Mouse (Mus musculus): ENCODE results near the gene Gm11032. TPM values are rescaled to one million over a fixed set of nuclear protein-coding genes. Genes with fewer than 3 reads are reported as not detected.
A peak's percentile ranks its signal among the peaks of the same experiment; 100 is the strongest.

Gene Gm11032
- polyA plus RNA-seq, 1 experiment from 2014 or later = not detected

- Histone ChIP-seq H3K27me3 (ENCODE audit: control insufficient read depth, insufficient read depth, low read length) (no peaks in the 10 kb centered on the region), H3K9me3 (replicated peaks; ENCODE audit: control insufficient read depth, low read length) (no peaks in the 10 kb centered on the region), H3K4me2 (ENCODE audit: low read depth, low read length) (peak overlapping the region; percentile 57), H3K4me1 (ENCODE audit: control insufficient read depth, insufficient read depth, low read length) (peaks cover 10% of the 10 kb centered on the region), H3K9ac (ENCODE audit: low read length) (peak overlapping the region; percentile 43), H3K27ac (ENCODE audit: low read length) (peak overlapping the region; percentile 33; the same call in 1 of the 2 replicates), H3K4me3 (ENCODE audit: low read length) (peak overlapping the region; percentile 28), H3K36me3 (ENCODE audit: control insufficient read depth, insufficient read depth) (no peaks in the 10 kb centered on the region)
- WGBS = 31% methylated on average over 13 of the region's 13 CpGs
- ATAC-seq (replicated peaks; ENCODE audit: extremely low read depth, insufficient read depth, low FRiP score) = no peak; the same call in 1 of the 2 replicates
Measured at GRCm38 (mm10) chr11:4620501-4621108, 738 bp downstream of the Gm11032 start.

- H3K9me3 ChIP-seq (replicated peaks; ENCODE audit: control insufficient read depth, low read length) = no peaks in the 10 kb centered on the region
- H3K27me3 ChIP-seq (ENCODE audit: control insufficient read depth, insufficient read depth, low read length) = no peaks in the 10 kb centered on the region
- no peak overlapping the region for H3K4me3 ChIP-seq (ENCODE audit: low read length)
- no peak for ATAC-seq (replicated peaks; ENCODE audit: extremely low read depth, insufficient read depth, low FRiP score)
- no peaks in the 10 kb centered on the region for H3K36me3 ChIP-seq (ENCODE audit: control insufficient read depth, insufficient read depth)
- H3K4me2 ChIP-seq (ENCODE audit: low read depth, low read length) = no peak overlapping the region
- no peak overlapping the region for H3K9ac ChIP-seq (ENCODE audit: low read length)
- peaks cover 10% of the 10 kb centered on the region for H3K4me1 ChIP-seq (ENCODE audit: control insufficient read depth, insufficient read depth, low read length)
- 63% methylated on average over 4 of the region's 4 CpGs for WGBS
- no peak overlapping the region for H3K27ac ChIP-seq (ENCODE audit: low read length)
Measured at GRCm38 (mm10) chr11:4621866-4622265, 2.0 kb downstream of the Gm11032 start.

- ATAC-seq (replicated peaks; ENCODE audit: extremely low read depth, insufficient read depth, low FRiP score) = no peak
- peaks cover 10% of the 10 kb centered on the region for H3K4me1 ChIP-seq (ENCODE audit: control insufficient read depth, insufficient read depth, low read length)
- no peak overlapping the region for H3K4me2 ChIP-seq (ENCODE audit: low read depth, low read length)
- H3K9ac ChIP-seq (ENCODE audit: low read length) = no peak overlapping the region
- H3K36me3 ChIP-seq (ENCODE audit: control insufficient read depth, insufficient read depth) = no peaks in the 10 kb centered on the region
- WGBS = 72% methylated on average over 7 of the region's 7 CpGs
- no peaks in the 10 kb centered on the region for H3K27me3 ChIP-seq (ENCODE audit: control insufficient read depth, insufficient read depth, low read length)
- H3K4me3 ChIP-seq (ENCODE audit: low read length) = no peak overlapping the region
- no peak overlapping the region for H3K27ac ChIP-seq (ENCODE audit: low read length)
- no peaks in the 10 kb centered on the region for H3K9me3 ChIP-seq (replicated peaks; ENCODE audit: control insufficient read depth, low read length)
Measured at GRCm38 (mm10) chr11:4622442-4622986, 2.6 kb downstream of the Gm11032 start.

GRCm38 (mm10) chr11:4622997-4623396 lies 3.1 kb downstream of the Gm11032 start:
- no peak overlapping the region for H3K9ac ChIP-seq (ENCODE audit: low read length)
- no peak for ATAC-seq (replicated peaks; ENCODE audit: extremely low read depth, insufficient read depth, low FRiP score)
- H3K36me3 ChIP-seq (ENCODE audit: control insufficient read depth, insufficient read depth) = no peaks in the 10 kb centered on the region
- no peaks in the 10 kb centered on the region for H3K27me3 ChIP-seq (ENCODE audit: control insufficient read depth, insufficient read depth, low read length)
- 70% methylated on average over 5 of the region's 5 CpGs for WGBS
- H3K4me2 ChIP-seq (ENCODE audit: low read depth, low read length) = no peak overlapping the region
- no peak overlapping the region for H3K4me3 ChIP-seq (ENCODE audit: low read length)
- no peak overlapping the region for H3K27ac ChIP-seq (ENCODE audit: low read length)
- no peaks in the 10 kb centered on the region for H3K9me3 ChIP-seq (replicated peaks; ENCODE audit: control insufficient read depth, low read length)
- H3K4me1 ChIP-seq (ENCODE audit: control insufficient read depth, insufficient read depth, low read length) = peaks cover 10% of the 10 kb centered on the region

GRCm38 (mm10) chr11:4625931-4626330 lies 6.1 kb downstream of the Gm11032 start:
- no peak overlapping the region for H3K27ac ChIP-seq (ENCODE audit: low read length)
- H3K27me3 ChIP-seq (ENCODE audit: control insufficient read depth, insufficient read depth, low read length) = no peaks in the 10 kb centered on the region
- H3K4me3 ChIP-seq (ENCODE audit: low read length) = no peak overlapping the region
- peaks cover 10% of the 10 kb centered on the region for H3K4me1 ChIP-seq (ENCODE audit: control insufficient read depth, insufficient read depth, low read length)
- no peaks in the 10 kb centered on the region for H3K36me3 ChIP-seq (ENCODE audit: control insufficient read depth, insufficient read depth)
- no peak for ATAC-seq (replicated peaks; ENCODE audit: extremely low read depth, insufficient read depth, low FRiP score)
- no peak overlapping the region for H3K9ac ChIP-seq (ENCODE audit: low read length)
- no peaks in the 10 kb centered on the region for H3K9me3 ChIP-seq (replicated peaks; ENCODE audit: control insufficient read depth, low read length)
- 78% methylated on average over 7 of the region's 7 CpGs for WGBS
- no peak overlapping the region for H3K4me2 ChIP-seq (ENCODE audit: low read depth, low read length)

GRCm38 (mm10) chr11:4627636-4628035 lies 7.8 kb downstream of the Gm11032 start:
- no peak overlapping the region for H3K9ac ChIP-seq (ENCODE audit: low read length)
- H3K4me2 ChIP-seq (ENCODE audit: low read depth, low read length) = no peak overlapping the region
- H3K36me3 ChIP-seq (ENCODE audit: control insufficient read depth, insufficient read depth) = no peaks in the 10 kb centered on the region
- H3K4me3 ChIP-seq (ENCODE audit: low read length) = no peak overlapping the region
- ATAC-seq (replicated peaks; ENCODE audit: extremely low read depth, insufficient read depth, low FRiP score) = no peak
- WGBS = 83% methylated on average over 7 of the region's 7 CpGs
- H3K27ac ChIP-seq (ENCODE audit: low read length) = no peak overlapping the region
- H3K4me1 ChIP-seq (ENCODE audit: control insufficient read depth, insufficient read depth, low read length) = peaks cover 13% of the 10 kb centered on the region
- no peaks in the 10 kb centered on the region for H3K27me3 ChIP-seq (ENCODE audit: control insufficient read depth, insufficient read depth, low read length)
- no peaks in the 10 kb centered on the region for H3K9me3 ChIP-seq (replicated peaks; ENCODE audit: control insufficient read depth, low read length)

GRCm38 (mm10) chr11:4629861-4630280 lies 10.0 kb downstream of the Gm11032 start:
- WGBS = 14% methylated on average over 8 of the region's 8 CpGs
- Histone ChIP-seq H3K27me3 (ENCODE audit: control insufficient read depth, insufficient read depth, low read length) (no peaks in the 10 kb centered on the region), H3K27ac (ENCODE audit: low read length) (peak overlapping the region; percentile 40), H3K4me2 (ENCODE audit: low read depth, low read length) (no peak overlapping the region), H3K36me3 (ENCODE audit: control insufficient read depth, insufficient read depth) (no peaks in the 10 kb centered on the region), H3K4me3 (ENCODE audit: low read length) (no peak overlapping the region), H3K4me1 (ENCODE audit: control insufficient read depth, insufficient read depth, low read length) (peaks cover 13% of the 10 kb centered on the region), H3K9me3 (replicated peaks; ENCODE audit: control insufficient read depth, low read length) (no peaks in the 10 kb centered on the region), H3K9ac (ENCODE audit: low read length) (peak overlapping the region; percentile 0; the same call in 1 of the 2 replicates)
- peak; percentile 37; the same call in 1 of the 2 replicates for ATAC-seq (replicated peaks; ENCODE audit: extremely low read depth, insufficient read depth, low FRiP score)

- Histone ChIP-seq H3K27me3 (ENCODE audit: control insufficient read depth, insufficient read depth, low read length) (no peaks in the 10 kb centered on the region), H3K9me3 (replicated peaks; ENCODE audit: control insufficient read depth, low read length) (no peaks in the 10 kb centered on the region), H3K4me1 (ENCODE audit: control insufficient read depth, insufficient read depth, low read length) (peaks cover 19% of the 10 kb centered on the region), H3K4me2 (ENCODE audit: low read depth, low read length) (no peak overlapping the region), H3K4me3 (ENCODE audit: low read length) (no peak overlapping the region), H3K9ac (ENCODE audit: low read length) (no peak overlapping the region), H3K36me3 (ENCODE audit: control insufficient read depth, insufficient read depth) (no peaks in the 10 kb centered on the region), H3K27ac (ENCODE audit: low read length) (no peak overlapping the region)
- ATAC-seq (replicated peaks; ENCODE audit: extremely low read depth, insufficient read depth, low FRiP score) = no peak
- 65% methylated on average over 2 of the region's 2 CpGs for WGBS
Measured at GRCm38 (mm10) chr11:4633420-4633819, 13.6 kb downstream of the Gm11032 start.

GRCm38 (mm10) chr11:4634395-4634794 lies 14.5 kb downstream of the Gm11032 start:
- H3K9me3 ChIP-seq (replicated peaks; ENCODE audit: control insufficient read depth, low read length) = no peaks in the 10 kb centered on the region
- peaks cover 24% of the 10 kb centered on the region for H3K4me1 ChIP-seq (ENCODE audit: control insufficient read depth, insufficient read depth, low read length)
- 67% methylated on average over 5 of the region's 5 CpGs for WGBS
- no peak overlapping the region for H3K27ac ChIP-seq (ENCODE audit: low read length)
- H3K27me3 ChIP-seq (ENCODE audit: control insufficient read depth, insufficient read depth, low read length) = no peaks in the 10 kb centered on the region
- no peak for ATAC-seq (replicated peaks; ENCODE audit: extremely low read depth, insufficient read depth, low FRiP score)
- no peak overlapping the region for H3K4me3 ChIP-seq (ENCODE audit: low read length)
- H3K36me3 ChIP-seq (ENCODE audit: control insufficient read depth, insufficient read depth) = no peaks in the 10 kb centered on the region
- no peak overlapping the region for H3K9ac ChIP-seq (ENCODE audit: low read length)
- no peak overlapping the region for H3K4me2 ChIP-seq (ENCODE audit: low read depth, low read length)
